Mouse (Mus musculus) small intestine, adult 2 months (tissue): ENCODE measurements around the gene Il9r.

ENCODE experiments used
- CTCF ChIP-seq: fragments of 200-500 bp; IDR thresholded peaks from 2 replicates; pipeline ENCODE4 v1.5.1; 2012; ENCODE audit warnings: low read depth, mild to moderate bottlenecking, control low read depth, inconsistent platforms, low read length, moderate library complexity, mixed read lengths; ENCODE audit not compliant: insufficient replicate concordance, insufficient read length; ENCODE audit errors: extremely low read depth
- POLR2A ChIP-seq: fragments of 200-500 bp; IDR thresholded peaks from 2 replicates; pipeline ENCODE4 v1.6.1; 2012; ENCODE audit warnings: low read depth, mild to moderate bottlenecking, control low read depth, inconsistent platforms, low read length, moderate library complexity

GRCm38 (mm10) chr11:32184469-32184868, 15.6 kb downstream of the Il9r start:
- TF ChIP-seq POLR2A = no peak
- no peak for TF ChIP-seq CTCF
